Mouse (Mus musculus) B cell, adult 62 days (primary cell): ENCODE data around the gene Ilf2. TPM values are rescaled to one million over a fixed set of nuclear protein-coding genes. Genes with fewer than 3 reads are reported as not detected.

Experiments used
- total RNA-seq: library from RNA; stranded (reverse); gene quantifications from 4 replicates; pipeline ENCODE4 v1.2.4, GENCODE M21; 2023

Ilf2 gene
- total RNA-seq: 92.2 to 99.3 TPM (median 93.2 TPM) in 4 replicates

DNA sequence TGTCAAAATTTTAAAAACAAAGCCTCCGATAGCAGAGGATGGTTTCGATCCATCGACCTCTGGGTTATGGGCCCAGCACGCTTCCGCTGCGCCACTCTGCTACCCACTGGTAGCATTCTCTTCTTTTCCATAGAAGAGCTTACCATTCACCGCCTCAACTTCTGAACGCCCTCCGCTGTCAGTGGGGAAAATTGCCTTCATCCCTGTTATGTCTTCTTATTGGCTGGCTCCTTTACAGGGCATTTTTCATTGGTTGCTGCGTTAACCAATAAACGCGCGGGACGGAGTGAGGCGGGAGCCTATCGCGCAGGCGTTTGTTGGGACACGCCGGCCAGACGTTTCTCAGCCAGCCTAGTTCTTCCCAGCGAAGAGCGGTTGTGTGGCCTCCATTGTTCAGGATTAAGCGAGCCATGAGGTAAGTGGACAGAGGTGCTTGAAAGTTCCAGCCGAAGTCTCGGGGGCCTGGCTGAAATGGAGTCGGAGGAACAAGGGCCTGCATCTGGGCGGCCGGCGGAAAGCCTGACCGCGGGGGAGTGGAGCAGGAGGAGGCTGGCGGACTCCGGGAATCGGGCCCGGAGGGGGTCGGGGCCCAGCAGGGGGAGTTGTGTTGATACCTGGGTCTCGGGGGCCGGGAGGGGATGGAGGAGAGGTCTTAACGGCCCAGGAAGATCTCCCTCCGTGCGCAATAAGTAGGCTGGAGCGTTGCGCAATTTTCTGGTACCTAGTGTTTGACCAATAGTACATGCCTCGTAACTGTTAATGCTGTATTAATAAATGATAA, at the start of gene Ilf2:
Gene Ilf2 (plus strand): TSS at position 296 of the 781 bp plus-strand sequence.

DNA sequence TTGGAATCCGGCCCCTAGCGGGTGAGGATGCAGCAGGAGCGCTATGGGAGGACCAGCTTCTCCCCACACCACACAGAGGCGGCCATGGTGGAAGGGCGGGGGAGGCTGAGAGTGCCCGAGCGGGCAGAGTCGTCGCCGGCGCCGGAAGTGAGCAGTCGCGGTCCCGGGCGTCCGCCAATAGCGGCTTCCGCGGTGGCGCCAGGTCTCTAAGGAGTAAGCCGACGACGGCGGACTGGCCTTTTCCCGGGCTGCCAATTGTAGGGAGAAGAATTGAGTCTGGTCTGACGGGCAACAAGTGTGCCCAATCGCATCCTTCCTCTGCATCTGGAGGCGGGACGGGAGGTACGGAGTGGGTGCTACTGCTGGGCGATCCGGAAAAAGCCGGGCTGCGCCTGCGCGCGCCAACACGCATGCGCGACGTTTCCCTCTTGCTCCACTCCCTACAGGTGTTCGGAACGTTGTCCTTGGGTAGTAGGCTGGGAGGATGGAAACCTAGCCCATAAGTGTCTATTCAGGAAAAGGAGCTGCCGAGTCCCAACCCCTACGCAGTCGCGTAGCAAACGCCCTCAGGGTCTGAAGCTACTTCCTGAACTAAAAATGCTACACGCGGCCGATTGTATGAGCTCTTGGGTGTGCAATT, 42.4 kb upstream of the Ilf2 start, which contains the start of gene Ints3:
Gene Ints3 (minus strand): TSS at position 242 of the 640 bp plus-strand sequence.

GRCm38 (mm10) chr3:90465686-90466310, 10.1 kb upstream of the Ilf2 start, which contains the start of gene Npr1:
Gene Npr1 (minus strand): TSS chr3:90465866.

GRCm38 (mm10) chr3:90490696-90491256, 14.8 kb downstream of the Ilf2 start, which contains the start of gene Snapin:
Gene Snapin (minus strand): TSS chr3:90491033.

GRCm38 (mm10) chr3:90508950-90509746, 33.2 kb downstream of the Ilf2 start, which contains the start of gene Chtop:
Gene Chtop (minus strand): TSS chr3:90509498.

DNA sequence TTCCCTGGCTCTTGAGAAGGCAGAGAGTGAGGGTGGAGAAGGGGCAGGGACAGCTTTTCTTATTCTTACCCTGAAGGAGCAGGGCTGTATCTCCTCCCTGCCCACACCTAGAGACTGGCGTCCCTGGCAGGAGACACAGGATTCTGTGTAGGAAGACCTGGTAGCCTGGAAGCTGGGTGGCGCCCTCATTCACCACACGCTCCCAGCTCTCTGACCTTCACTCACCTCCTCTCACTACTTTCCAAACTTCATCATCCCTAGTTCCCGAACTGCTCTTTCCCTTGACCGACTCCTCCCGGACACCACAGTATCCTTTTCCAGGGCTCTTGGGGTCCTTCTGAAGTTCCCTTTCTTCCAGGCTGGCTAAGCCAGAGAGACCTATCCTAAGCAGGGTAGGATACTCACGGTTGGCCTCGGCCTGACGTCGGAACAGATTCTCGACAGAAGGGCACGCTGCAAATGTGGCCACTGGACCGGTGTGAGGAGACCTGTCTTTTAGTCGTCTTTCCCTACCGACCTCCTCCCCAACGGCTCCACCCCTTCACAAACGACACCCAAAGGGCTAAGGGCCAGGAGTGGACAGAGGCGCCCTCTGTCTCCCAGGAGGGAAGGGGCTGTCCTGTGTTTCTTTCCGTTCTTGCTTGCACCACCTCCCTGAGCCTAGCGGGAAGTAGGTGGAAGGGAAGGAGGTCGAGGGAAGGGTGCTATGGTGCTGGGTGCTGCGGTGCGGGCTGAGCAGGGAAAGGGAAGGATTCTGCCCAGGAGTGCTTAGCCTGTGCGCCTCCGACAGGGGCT, 38.1 kb downstream of the Ilf2 start, which contains the start of the genes S100a1 and S100a13:
Gene S100a1 (minus strand): TSS at position 597 of the 795 bp plus-strand sequence.
Gene S100a13 (plus strand): TSS at position 640 of the 795 bp plus-strand sequence.

DNA sequence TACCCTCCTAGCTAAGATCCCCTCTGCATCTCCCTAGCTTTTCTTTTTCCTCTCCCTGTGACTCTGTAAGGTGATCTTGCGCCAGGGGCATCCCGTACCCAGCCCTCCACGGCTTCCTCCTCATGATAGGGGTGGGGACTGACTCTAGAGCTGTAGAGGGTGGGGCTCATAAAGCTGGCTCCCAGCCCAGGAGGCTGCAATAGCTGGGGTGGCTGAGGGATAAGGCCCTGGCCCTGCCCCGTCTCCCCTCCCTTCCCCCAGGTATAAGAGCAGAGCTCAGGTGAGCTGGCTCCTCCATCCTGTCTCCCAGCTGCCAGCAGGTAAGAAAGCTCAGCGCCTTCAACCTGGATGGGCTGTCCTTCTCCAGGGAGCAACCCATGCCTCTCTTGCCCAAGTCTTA, 50.7 kb downstream of the Ilf2 start, which contains the start of gene S100a14:
Gene S100a14 (plus strand): TSS at position 277 of the 400 bp plus-strand sequence.

GRCm38 (mm10) chr3:90537141-90537904, 61.4 kb downstream of the Ilf2 start, which contains the start of gene S100a16:
Gene S100a16 (plus strand): TSS chr3:90537254.

Other genes with a start within 250 kb of the Ilf2 start
- 83.4 to 92.8 TPM (median 90.6 TPM) in 4 replicates for gene Jtb, start 244.5 kb upstream of the Ilf2 start, total RNA-seq
- not detected in 4 replicates for gene Creb3l4, start 232.6 kb upstream of the Ilf2 start, total RNA-seq
- 25.9 to 33.1 TPM (median 28.9 TPM) in 4 replicates for gene Slc39a1, start 228.0 kb upstream of the Ilf2 start, total RNA-seq
- gene Crtc2, start 222.0 kb upstream of the Ilf2 start, total RNA-seq: 187 to 216 TPM (median 200 TPM) in 4 replicates
- gene Dennd4b, start 210.9 kb upstream of the Ilf2 start, total RNA-seq: 174 to 184 TPM (median 178 TPM) in 4 replicates
- gene Gatad2b, start 182.9 kb upstream of the Ilf2 start, total RNA-seq: 124 to 137 TPM (median 130 TPM) in 4 replicates
- 0.91 to 1.4 TPM (median 1.1 TPM) in 4 replicates for gene Slc27a3, start 86.2 kb upstream of the Ilf2 start, total RNA-seq
- 50.2 to 54.0 TPM (median 52.5 TPM) in 4 replicates for gene Ints3, start 42.5 kb upstream of the Ilf2 start, total RNA-seq
- gene Npr1, start 10.3 kb upstream of the Ilf2 start, total RNA-seq: not detected in 4 replicates
- 56.1 to 60.1 TPM (median 57.1 TPM) in 4 replicates for gene Snapin, start 14.9 kb downstream of the Ilf2 start, total RNA-seq
- 193 to 200 TPM (median 196 TPM) in 4 replicates for gene Chtop, start 33.4 kb downstream of the Ilf2 start, total RNA-seq
- gene S100a1, start 38.3 kb downstream of the Ilf2 start, total RNA-seq: 0.95 to 1.3 TPM in 2 of 4 replicates, not detected in the others
- gene S100a13, start 38.3 kb downstream of the Ilf2 start, total RNA-seq: 14.6 to 23.9 TPM (median 17.6 TPM) in 4 replicates
- 0.44 TPM in 1 of 4 replicates, not detected in the others for gene S100a14, start 50.7 kb downstream of the Ilf2 start, total RNA-seq
- not detected in 4 replicates for gene S100a16, start 61.1 kb downstream of the Ilf2 start, total RNA-seq
- gene S100a3, start 84.5 kb downstream of the Ilf2 start, total RNA-seq: 2.2 TPM in 1 of 4 replicates, not detected in the others
- gene S100a2, start 114.1 kb downstream of the Ilf2 start, total RNA-seq: not detected in 4 replicates
- gene Gm42674, start 125.8 kb downstream of the Ilf2 start, total RNA-seq: not detected in 4 replicates
- gene S100a4, start 127.6 kb downstream of the Ilf2 start, total RNA-seq: 48.5 to 75.1 TPM (median 62.5 TPM) in 4 replicates
- 3.9 to 4.7 TPM (median 4.0 TPM) in 3 of 4 replicates, not detected in the other for gene S100a5, start 132.4 kb downstream of the Ilf2 start, total RNA-seq
- gene S100a6, start 136.8 kb downstream of the Ilf2 start, total RNA-seq: 71.2 to 102 TPM (median 82.5 TPM) in 4 replicates
- 0.46 TPM in 1 of 4 replicates, not detected in the others for gene S100a7a, start 177.9 kb downstream of the Ilf2 start, total RNA-seq
- gene S100a8, start 192.9 kb downstream of the Ilf2 start, total RNA-seq: 5.7 to 11.2 TPM (median 8.4 TPM) in 4 replicates
- 9.1 to 13.0 TPM (median 10.7 TPM) in 4 replicates for gene S100a9, start 219.6 kb downstream of the Ilf2 start, total RNA-seq